Mouse (Mus musculus) hindbrain, embryonic 11.5 days (tissue): Measurements from ENCODE around the gene Inava. TPM values are rescaled to one million over a fixed set of nuclear protein-coding genes. Genes with fewer than 3 reads are reported as not detected.

Source experiments
- ATAC-seq: fragments of 200-750 bp; cut with Nextera tagmentation; 2 replicates; pipeline ENCODE4 v1.8.0; 2017; ENCODE audit warnings: mild to moderate bottlenecking, moderate TSS enrichment, moderate library complexity; ENCODE audit not compliant: low FRiP score
- DNase-seq: peaks from one replicate; pipeline ENCODE4 v3.0.0-alpha.2; 2015; ENCODE audit warnings: low spot score
- H3K27ac ChIP-seq: fragments of 300-500 bp; sonication (generic); 2 replicates; pipeline ENCODE4 v1.5.1; 2014; ENCODE audit warnings: mild to moderate bottlenecking, low read depth, low read length
- H3K27me3 ChIP-seq: fragments of 300-500 bp; sonication (generic); 2 replicates; pipeline ENCODE4 v1.6.1; 2014; ENCODE audit warnings: mild to moderate bottlenecking, low read length, moderate library complexity, mixed read lengths; ENCODE audit not compliant: control insufficient read depth, insufficient read depth
- H3K36me3 ChIP-seq: fragments of 300-500 bp; sonication (generic); 2 replicates; pipeline ENCODE4 v1.6.1; 2014; ENCODE audit warnings: mild to moderate bottlenecking, low read length, moderate library complexity, mixed read lengths; ENCODE audit not compliant: control insufficient read depth, insufficient read depth
- H3K4me1 ChIP-seq: fragments of 300-500 bp; sonication (generic); replicated peaks from 2 replicates; pipeline ENCODE4 v1.6.1; 2014; ENCODE audit warnings: low read length, mixed read lengths; ENCODE audit not compliant: control insufficient read depth, insufficient read depth
- H3K4me2 ChIP-seq: fragments of 300-500 bp; sonication (generic); replicated peaks from 2 replicates; pipeline ENCODE4 v1.6.1; 2014; ENCODE audit warnings: mild to moderate bottlenecking, low read depth, low read length
- H3K4me3 ChIP-seq: fragments of 300-500 bp; sonication (generic); 2 replicates; pipeline ENCODE4 v1.5.1; 2014; ENCODE audit warnings: low read depth, low read length
- H3K9ac ChIP-seq: fragments of 300-500 bp; sonication (generic); 2 replicates; pipeline ENCODE4 v1.6.1; 2014; ENCODE audit warnings: low read depth, low read length
- H3K9me3 ChIP-seq: fragments of 300-500 bp; sonication (generic); 2 replicates; pipeline ENCODE4 v1.6.1; 2016; ENCODE audit warnings: low read length; ENCODE audit not compliant: control insufficient read depth
- WGBS: fragments of 180-500 bp; shearing (Covaris S2); extraction: QIAGEN DNeasy Blood & Tissue Kit; methylation state at CpG from one replicate; pipeline ENCODE4 v1.1.7; 2014; 5-methylcytosine and 5-hydroxymethylcytosine counted together
- polyA plus RNA-seq: library from polyadenylated mRNA; unstranded; fragments of >200 nt; fragmentation: Nextera tagmentation; extraction: Ambion mirVana; gene quantifications from 2 replicates; pipeline ENCODE4 v1.2.1, GENCODE M21; 2014

The Inava gene
- 13.9 and 14.3 TPM in 2 replicates for polyA plus RNA-seq

- peak within 1 kb of the TSS; percentile 78 for H3K27ac ChIP-seq
- 0% methylated on average over 35 of the region's 51 CpGs for WGBS
- peak within 1 kb of the TSS; percentile 73 for H3K4me2 ChIP-seq
- peak within 1 kb of the TSS; percentile 64 for H3K4me3 ChIP-seq
- peaks cover 28% of the 10 kb centered on the region for H3K4me1 ChIP-seq
- no peaks in the 10 kb centered on the region for H3K9me3 ChIP-seq
- DNase-seq = peak; percentile 90
- no peaks in the 10 kb centered on the region for H3K27me3 ChIP-seq
- peak within 1 kb of the TSS; percentile 77 for H3K9ac ChIP-seq
- peak; percentile 87 for ATAC-seq
- no peaks in the 10 kb centered on the region for H3K36me3 ChIP-seq
These were observed at the start of gene Inava for GRCm38 (mm10) chr1:136233892-136234594. TSS of gene Inava (minus strand) at chr1:136234264.

- Histone ChIP-seq H3K9ac (no peak overlapping the region), H3K9me3 (no peaks in the 10 kb centered on the region), H3K27ac (no peak overlapping the region), H3K27me3 (no peaks in the 10 kb centered on the region), H3K4me1 (no peaks in the 10 kb centered on the region), H3K4me3 (no peak overlapping the region), H3K4me2 (no peak overlapping the region), H3K36me3 (peaks cover 17% of the 10 kb centered on the region)
- WGBS = 92% methylated on average over 8 of the region's 8 CpGs
- ATAC-seq = no peak
- no peak for DNase-seq
These were observed 43.3 kb upstream of the Inava start for GRCm38 (mm10) chr1:136277366-136277765.

- Histone ChIP-seq H3K4me3 (no peak overlapping the region), H3K4me2 (no peak overlapping the region), H3K36me3 (peaks cover 5% of the 10 kb centered on the region; the same call in 1 of the 2 replicates), H3K4me1 (no peaks in the 10 kb centered on the region), H3K9ac (no peak overlapping the region), H3K27me3 (no peaks in the 10 kb centered on the region), H3K9me3 (no peaks in the 10 kb centered on the region), H3K27ac (no peak overlapping the region)
- ATAC-seq (no peak), DNase-seq (no peak)
- 77% methylated on average over 7 of the region's 7 CpGs for WGBS
These were observed 34.2 kb upstream of the Inava start for GRCm38 (mm10) chr1:136268224-136268623.

GRCm38 (mm10) chr1:136266127-136266526 lies 32.1 kb upstream of the Inava start:
- peaks cover 2% of the 10 kb centered on the region; the same call in 1 of the 2 replicates for H3K36me3 ChIP-seq
- H3K27ac ChIP-seq = no peak overlapping the region
- H3K4me3 ChIP-seq = no peak overlapping the region
- H3K9ac ChIP-seq = no peak overlapping the region
- no peaks in the 10 kb centered on the region for H3K4me1 ChIP-seq
- 78% methylated on average over 6 of the region's 6 CpGs for WGBS
- no peak overlapping the region for H3K4me2 ChIP-seq
- H3K27me3 ChIP-seq = peaks cover 9% of the 10 kb centered on the region
- ATAC-seq (no peak), DNase-seq (no peak)
- no peaks in the 10 kb centered on the region for H3K9me3 ChIP-seq

GRCm38 (mm10) chr1:136263355-136263754 lies 29.3 kb upstream of the Inava start:
- DNase-seq (no peak), ATAC-seq (no peak)
- Histone ChIP-seq H3K9ac (no peak overlapping the region), H3K27me3 (peaks cover 36% of the 10 kb centered on the region), H3K27ac (no peak overlapping the region), H3K9me3 (no peaks in the 10 kb centered on the region), H3K4me3 (no peak overlapping the region), H3K36me3 (0 out of 2 replicates have a peak, but pooled peaks cover 2% of the 10 kb centered on the region), H3K4me2 (no peak overlapping the region), H3K4me1 (peaks cover 8% of the 10 kb centered on the region)
- 80% methylated on average over 5 of the region's 5 CpGs for WGBS

GRCm38 (mm10) chr1:136260635-136261238 lies 26.7 kb upstream of the Inava start, which contains the start of gene Gpr25:
TSS of gene Gpr25 (minus strand) at chr1:136260873.
- H3K36me3 ChIP-seq = no peaks in the 10 kb centered on the region
- peak; percentile 58 for ATAC-seq
- H3K27me3 ChIP-seq = peaks cover 41% of the 10 kb centered on the region
- H3K27ac ChIP-seq = no peak within 1 kb of the TSS
- H3K4me3 ChIP-seq = peak within 1 kb of the TSS; percentile 52
- H3K4me2 ChIP-seq = peak within 1 kb of the TSS; percentile 93
- H3K9ac ChIP-seq = peak within 1 kb of the TSS; percentile 53
- WGBS = 5% methylated on average over 28 of the region's 28 CpGs
- H3K9me3 ChIP-seq = no peaks in the 10 kb centered on the region
- peaks cover 8% of the 10 kb centered on the region for H3K4me1 ChIP-seq
- no peak for DNase-seq

- no peaks in the 10 kb centered on the region for H3K36me3 ChIP-seq
- H3K27ac ChIP-seq = no peak overlapping the region
These were observed 26.0 kb upstream of the Inava start for GRCm38 (mm10) chr1:136259893-136260634.

GRCm38 (mm10) chr1:136259543-136259892 lies 25.5 kb upstream of the Inava start:
- no peak overlapping the region for H3K9ac ChIP-seq
- peak overlapping the region; percentile 52 for H3K4me3 ChIP-seq
- no peaks in the 10 kb centered on the region for H3K9me3 ChIP-seq
- peak; percentile 37 for DNase-seq
- ATAC-seq = no peak
- H3K27me3 ChIP-seq = peaks cover 41% of the 10 kb centered on the region
- H3K27ac ChIP-seq = no peak overlapping the region
- H3K4me2 ChIP-seq = peak overlapping the region; percentile 93
- H3K4me1 ChIP-seq = peaks cover 11% of the 10 kb centered on the region
- WGBS = 3% methylated on average over 16 of the region's 16 CpGs
- no peaks in the 10 kb centered on the region for H3K36me3 ChIP-seq

More at GRCm38 (mm10) chr1:136259893-136260634, 26.0 kb upstream of the Inava start:
- Histone ChIP-seq H3K4me1 (peaks cover 10% of the 10 kb centered on the region), H3K9ac (peak overlapping the region; percentile 53), H3K4me3 (peak overlapping the region; percentile 52), H3K9me3 (no peaks in the 10 kb centered on the region), H3K4me2 (peak overlapping the region; percentile 93), H3K27me3 (peaks cover 41% of the 10 kb centered on the region)
- WGBS = under 1% methylated on average over 93 of the region's 95 CpGs
- DNase-seq (peak; percentile 73), ATAC-seq (peak; percentile 67)
